Mouse (Mus musculus) A20 (cell line): Measurements from ENCODE around the gene Jmjd1c.
"Not testable (repeated sequence)": the region's sequence is repeated elsewhere in the genome, so short reads cannot be mapped to it uniquely, and the experiment has no call there.

Experiments used
- DNase-seq: peaks from one replicate; pipeline ENCODE4 v3.0.0-alpha.2; 2011; ENCODE audit warnings: low read depth, low spot score

The Jmjd1c gene

GRCm38 (mm10) chr10:67100831-67101251 is 4.9 kb downstream of the Jmjd1c start:
- no peak for DNase-seq

GRCm38 (mm10) chr10:67104543-67104942 is 8.6 kb downstream of the Jmjd1c start:
- no peak for DNase-seq

- DNase-seq, result no peak
Measured at GRCm38 (mm10) chr10:67105331-67106217, 9.6 kb downstream of the Jmjd1c start.

GRCm38 (mm10) chr10:67106400-67106799 is 10.5 kb downstream of the Jmjd1c start:
- no peak for DNase-seq

GRCm38 (mm10) chr10:67107017-67107761 is 11.3 kb downstream of the Jmjd1c start:
- no peak for DNase-seq

GRCm38 (mm10) chr10:67108096-67108495 is 12.2 kb downstream of the Jmjd1c start:
- DNase-seq, result no peak

GRCm38 (mm10) chr10:67109635-67110034 is 13.7 kb downstream of the Jmjd1c start:
- no peak for DNase-seq

- DNase-seq, result no peak
Measured at GRCm38 (mm10) chr10:67111044-67111798, 15.3 kb downstream of the Jmjd1c start.

- no peak for DNase-seq
Measured at GRCm38 (mm10) chr10:67111799-67112177, 15.9 kb downstream of the Jmjd1c start.

- DNase-seq, result not testable (repeated sequence)
Measured at GRCm38 (mm10) chr10:67112967-67113366, 17.0 kb downstream of the Jmjd1c start.

GRCm38 (mm10) chr10:67113833-67114232 is 17.9 kb downstream of the Jmjd1c start:
- DNase-seq, result no peak

GRCm38 (mm10) chr10:67115115-67115514 is 19.2 kb downstream of the Jmjd1c start:
- DNase-seq, result peak; percentile 31

- no peak for DNase-seq
Measured at GRCm38 (mm10) chr10:67115666-67116091, 19.8 kb downstream of the Jmjd1c start.

GRCm38 (mm10) chr10:67116251-67116650 is 20.3 kb downstream of the Jmjd1c start:
- DNase-seq, result no peak

GRCm38 (mm10) chr10:67119291-67119690 is 23.4 kb downstream of the Jmjd1c start:
- DNase-seq, result no peak

- DNase-seq, result no peak
Measured at GRCm38 (mm10) chr10:67120180-67120579, 24.3 kb downstream of the Jmjd1c start.

GRCm38 (mm10) chr10:67120640-67121039 is 24.7 kb downstream of the Jmjd1c start:
- no peak for DNase-seq

- DNase-seq, result peak; percentile 41
Measured at GRCm38 (mm10) chr10:67123756-67124155, 27.8 kb downstream of the Jmjd1c start.

GRCm38 (mm10) chr10:67124156-67124555 is 28.2 kb downstream of the Jmjd1c start:
- DNase-seq, result no peak

GRCm38 (mm10) chr10:67126061-67126858 is 30.3 kb downstream of the Jmjd1c start:
- DNase-seq, result no peak
